Mouse (Mus musculus): ENCODE data around the gene Col4a2.
A peak's percentile ranks its signal among the peaks of the same experiment; 100 is the strongest.

The Col4a2 gene

DNA sequence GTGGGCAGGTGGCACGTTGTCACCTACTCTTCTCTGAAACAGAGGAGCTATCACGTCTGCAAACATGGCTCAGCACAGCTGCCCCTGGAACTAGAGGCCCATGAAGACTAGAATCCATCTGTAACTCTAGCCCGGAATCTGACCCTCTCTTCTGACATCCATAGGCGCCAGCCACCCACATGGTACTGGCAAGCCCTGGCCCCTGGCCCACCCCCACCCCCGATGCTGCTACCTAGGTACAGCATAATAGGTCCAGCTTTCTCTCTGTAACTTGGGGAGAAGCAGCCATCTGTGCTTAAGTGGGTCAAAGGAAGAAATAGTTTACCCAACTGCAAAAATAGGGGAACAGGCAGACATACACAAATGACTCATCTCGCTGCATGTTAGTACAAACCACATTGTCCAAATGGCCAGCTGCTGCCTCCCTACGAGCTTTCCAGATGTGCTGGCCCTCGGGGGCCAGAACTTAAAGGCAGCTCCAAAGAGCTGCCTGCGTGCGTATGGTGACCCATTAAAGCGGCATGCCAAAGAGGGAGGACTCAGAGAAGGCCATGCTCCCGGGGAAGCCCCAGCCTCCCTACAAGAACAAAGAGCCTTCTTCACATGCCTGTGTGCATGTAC is 99.0 kb downstream of the Col4a2 start:
- DNase-seq (ENCODE audit: low spot score in 2 of 2), result no peak

GRCm38 (mm10) chr8:11412450-11412849 is 99.8 kb downstream of the Col4a2 start:
- DNase-seq (ENCODE audit: low spot score in 2 of 2), result no peak

DNA sequence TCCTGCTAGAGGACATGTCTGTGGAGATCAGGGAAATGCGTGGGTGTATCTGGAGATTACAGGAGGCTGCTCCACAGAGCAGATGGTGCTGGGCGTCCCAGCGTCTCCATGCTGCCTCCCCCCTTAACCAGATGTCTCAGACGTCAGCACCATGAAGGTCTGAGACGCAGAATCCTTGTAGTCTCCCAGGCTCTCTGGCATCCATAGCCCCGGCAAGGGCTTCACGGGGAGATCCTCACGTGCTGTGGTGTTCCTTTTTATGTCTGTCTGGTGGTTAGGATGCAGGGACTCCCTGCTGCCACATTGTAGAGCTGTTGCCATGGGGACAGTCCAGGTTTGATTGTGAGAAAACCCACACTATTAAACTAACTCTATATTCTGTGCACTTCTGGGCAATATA is 101.7 kb downstream of the Col4a2 start:
- no peak for DNase-seq (ENCODE audit: low spot score in 2 of 2)

DNA sequence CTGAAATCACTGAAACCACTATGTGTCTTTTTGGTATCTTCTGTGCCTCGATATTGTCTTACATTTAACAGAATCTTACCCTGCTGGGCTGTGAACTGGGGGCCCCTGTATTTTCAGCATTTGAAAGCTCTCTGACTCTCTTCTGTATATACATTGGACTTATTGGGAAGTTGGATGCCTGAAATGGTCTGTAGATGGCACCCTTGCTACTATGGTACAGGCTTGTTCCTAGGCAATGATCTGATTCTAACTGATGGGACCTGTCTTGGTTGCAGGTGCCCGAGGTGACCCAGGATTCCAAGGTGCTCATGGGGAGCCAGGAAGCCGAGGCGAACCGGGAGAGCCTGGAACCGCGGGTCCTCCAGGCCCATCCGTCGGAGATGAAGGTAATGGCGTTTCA is 102.5 kb downstream of the Col4a2 start:
- no peak for DNase-seq (ENCODE audit: low spot score in 2 of 2)

- peak in 1 of 2 experiments; percentile 32 for DNase-seq (ENCODE audit: low spot score in 2 of 2)
Observed at GRCm38 (mm10) chr8:11417762-11418161, 105.2 kb downstream of the Col4a2 start.

- peak in 1 of 2 experiments; percentile 73 for DNase-seq (ENCODE audit: low spot score in 2 of 2)
Observed at GRCm38 (mm10) chr8:11419232-11419631, 106.6 kb downstream of the Col4a2 start.

DNA sequence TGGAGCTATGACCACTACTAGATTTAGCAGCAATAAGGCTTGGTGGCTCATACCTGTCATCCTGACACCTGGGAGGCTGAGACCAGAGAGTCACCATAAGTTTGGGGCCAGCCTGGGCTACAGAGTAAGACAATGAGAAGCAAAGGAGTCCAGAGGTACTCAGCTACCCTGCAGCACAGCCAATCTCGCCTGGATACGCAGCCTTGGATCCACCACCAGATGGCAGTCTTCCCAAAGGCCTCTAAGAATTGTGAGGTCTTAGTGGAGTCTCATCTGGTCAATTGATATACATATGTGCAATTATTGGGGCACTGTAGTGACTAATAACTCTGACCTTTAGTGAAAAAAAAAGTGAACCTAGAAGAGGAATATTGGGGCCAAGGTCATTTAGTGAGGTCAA is 107.0 kb downstream of the Col4a2 start:
- peak; percentile 42 to 69 for DNase-seq (ENCODE audit: low spot score in 2 of 2)

GRCm38 (mm10) chr8:11421105-11421504 is 108.5 kb downstream of the Col4a2 start:
- peak; percentile 41 to 43 for DNase-seq (ENCODE audit: low spot score in 2 of 2)

- DNase-seq (ENCODE audit: low spot score in 2 of 2), result no peak
Observed at GRCm38 (mm10) chr8:11421968-11422367, 109.4 kb downstream of the Col4a2 start.

- no peak for DNase-seq (ENCODE audit: low spot score in 2 of 2)
Observed at GRCm38 (mm10) chr8:11423091-11423490, 110.5 kb downstream of the Col4a2 start.

DNA sequence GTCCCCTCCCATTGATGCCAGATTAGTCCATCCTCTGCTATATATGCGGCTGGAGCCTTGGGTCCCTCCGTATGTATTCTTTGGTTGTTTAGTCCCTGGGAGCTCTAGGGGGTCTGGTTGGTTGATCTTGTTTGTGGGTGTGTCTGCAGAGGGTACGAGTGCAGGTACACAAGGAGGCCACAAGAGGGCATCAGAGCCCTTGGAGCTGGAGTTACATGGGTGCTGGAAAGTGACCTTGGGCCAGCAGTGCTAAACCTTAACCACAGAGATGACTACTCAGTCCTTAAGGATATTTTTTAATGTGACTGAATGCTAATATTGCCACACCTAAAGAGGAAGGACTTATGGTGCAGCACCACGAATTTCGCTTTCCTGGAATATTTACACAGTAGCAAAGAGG is 118.1 kb downstream of the Col4a2 start:
- no peak for DNase-seq (ENCODE audit: low spot score in 2 of 2)

GRCm38 (mm10) chr8:11437862-11438261 is 125.3 kb downstream of the Col4a2 start:
- DNase-seq (ENCODE audit: low spot score in 2 of 2), result no peak

GRCm38 (mm10) chr8:11441291-11441690 is 128.7 kb downstream of the Col4a2 start:
- DNase-seq (ENCODE audit: low spot score in 2 of 2), result no peak

- no peak for DNase-seq (ENCODE audit: low spot score in 2 of 2)
Observed at GRCm38 (mm10) chr8:11443611-11444010, 131.0 kb downstream of the Col4a2 start.

DNA sequence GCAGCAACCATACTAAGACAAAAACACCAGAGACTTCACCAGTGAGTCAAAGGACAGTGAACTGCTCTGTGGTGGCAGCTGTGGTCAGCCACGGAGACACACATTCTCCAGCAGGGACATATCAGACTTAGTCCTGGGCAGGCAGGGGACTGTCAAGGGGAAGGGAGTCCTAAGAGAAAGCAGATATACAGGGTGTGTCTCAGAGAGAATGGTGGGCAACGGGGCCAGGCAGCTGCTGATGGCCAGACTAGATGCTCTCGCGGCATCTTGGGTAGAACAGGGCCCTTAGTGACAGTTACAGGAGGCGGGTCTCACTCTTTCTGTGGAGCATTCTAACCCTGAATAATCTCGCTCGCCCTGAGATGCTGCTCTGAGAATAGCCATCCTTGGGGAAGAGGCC is 131.6 kb downstream of the Col4a2 start:
- DNase-seq (ENCODE audit: low spot score in 2 of 2), result no peak

DNA sequence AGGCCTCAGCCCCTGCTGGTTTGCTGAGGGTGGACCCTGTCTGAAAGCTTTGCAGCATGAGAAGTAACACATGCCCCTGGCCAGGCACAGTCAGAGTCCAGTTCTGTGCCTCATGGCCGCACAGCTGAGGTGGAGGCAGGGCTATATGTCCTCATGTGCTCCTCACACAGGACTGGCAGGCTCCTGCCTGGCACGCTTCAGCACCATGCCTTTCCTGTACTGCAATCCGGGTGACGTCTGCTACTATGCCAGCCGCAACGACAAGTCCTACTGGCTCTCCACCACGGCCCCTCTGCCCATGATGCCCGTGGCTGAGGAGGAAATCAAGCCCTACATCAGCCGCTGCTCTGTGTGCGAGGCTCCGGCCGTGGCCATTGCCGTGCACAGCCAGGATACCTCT is 133.2 kb downstream of the Col4a2 start:
- no peak for DNase-seq (ENCODE audit: low spot score in 2 of 2)

DNA sequence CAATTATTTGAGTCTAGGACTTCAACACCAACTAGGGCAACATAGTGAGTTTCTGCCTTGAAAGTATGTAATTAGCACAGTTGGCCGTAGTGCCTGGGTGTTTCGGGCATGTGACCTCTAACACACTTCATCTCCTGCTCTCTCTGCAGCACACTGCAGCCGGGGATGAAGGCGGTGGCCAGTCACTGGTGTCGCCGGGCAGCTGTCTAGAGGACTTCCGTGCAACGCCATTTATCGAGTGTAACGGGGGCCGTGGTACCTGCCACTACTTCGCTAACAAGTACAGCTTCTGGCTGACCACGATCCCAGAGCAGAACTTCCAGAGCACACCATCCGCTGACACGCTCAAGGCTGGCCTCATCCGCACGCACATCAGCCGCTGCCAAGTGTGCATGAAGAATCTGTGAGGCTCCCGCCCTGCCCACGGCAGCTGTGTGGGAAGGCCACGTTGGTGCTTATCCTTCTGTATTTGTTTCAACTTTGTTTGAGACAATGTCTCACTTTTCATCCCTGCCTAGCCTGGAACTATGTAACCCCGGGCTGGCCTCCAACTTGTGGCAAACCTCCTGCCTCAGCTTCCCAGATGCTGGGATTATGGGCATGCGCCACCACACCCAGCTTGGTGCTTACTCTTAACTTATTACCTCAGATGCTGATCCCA is 135.4 kb downstream of the Col4a2 start:
- DNase-seq (ENCODE audit: low spot score in 2 of 2), result no peak

DNA sequence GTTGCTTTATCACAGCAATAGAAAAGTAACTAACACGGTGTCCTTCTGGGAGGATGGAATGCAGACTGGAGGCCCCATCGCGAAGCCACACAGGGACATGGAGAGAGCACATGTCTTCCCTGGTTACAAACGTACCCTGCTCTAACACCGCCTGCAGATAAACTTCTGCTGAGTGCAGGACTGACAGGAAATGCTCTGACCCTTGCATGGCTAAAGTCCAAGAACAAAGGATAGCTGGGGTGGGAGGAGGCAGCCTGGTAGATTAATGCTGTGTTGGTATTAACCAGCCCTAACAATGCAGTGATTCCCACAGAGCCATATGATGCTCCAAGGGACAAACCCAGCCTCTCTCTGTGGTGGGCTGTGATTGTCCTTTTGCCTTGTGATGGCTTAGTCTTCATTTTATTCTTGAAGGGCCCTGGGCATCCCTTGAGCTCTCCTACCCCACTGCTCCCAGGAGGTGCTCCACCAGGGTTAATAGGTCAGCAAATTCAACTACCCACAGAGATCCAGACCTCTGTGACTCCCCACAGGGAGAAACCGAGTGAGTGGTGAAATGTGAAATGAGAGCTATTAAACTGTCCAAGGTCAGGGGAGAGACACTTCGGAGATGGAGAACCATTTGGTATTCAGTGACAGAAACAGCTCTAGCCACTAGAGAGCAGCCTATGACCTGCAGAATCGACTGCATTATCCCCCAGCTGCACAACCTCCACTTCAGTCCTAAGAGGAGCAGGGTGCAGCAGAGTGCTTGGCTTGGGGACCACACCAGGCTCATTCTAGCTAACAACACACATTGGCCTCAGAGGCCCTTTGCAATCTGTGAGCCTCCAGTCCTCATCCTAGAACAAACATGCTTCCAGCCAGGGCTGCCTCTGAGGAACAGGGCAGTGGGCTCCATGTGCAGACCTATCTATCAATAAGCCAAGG is 137.8 kb downstream of the Col4a2 start:
- DNase-seq (ENCODE audit: low spot score in 2 of 2), result no peak

GRCm38 (mm10) chr8:11452152-11452551 is 139.5 kb downstream of the Col4a2 start:
- no peak for DNase-seq (ENCODE audit: low spot score in 2 of 2)

DNA sequence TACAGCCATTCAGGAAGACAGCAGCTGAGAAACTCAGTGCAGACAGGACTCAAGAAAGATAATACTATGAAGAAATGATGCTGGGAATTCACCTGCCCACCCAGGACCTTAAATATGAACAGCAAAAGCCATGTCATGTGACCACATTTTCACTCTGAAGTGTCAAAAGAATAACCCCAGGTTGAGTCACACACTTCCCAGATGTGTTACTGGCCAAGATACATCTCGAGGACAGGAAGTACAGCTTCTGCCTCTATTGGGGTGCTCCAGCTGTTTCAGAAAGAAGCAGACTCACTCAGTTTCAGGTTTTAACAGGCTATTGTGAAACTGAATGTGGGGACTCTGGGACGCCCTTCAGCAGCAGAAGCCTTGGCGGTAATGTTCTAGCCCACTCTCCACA is 140.0 kb downstream of the Col4a2 start:
- no peak for DNase-seq (ENCODE audit: low spot score in 2 of 2)

DNA sequence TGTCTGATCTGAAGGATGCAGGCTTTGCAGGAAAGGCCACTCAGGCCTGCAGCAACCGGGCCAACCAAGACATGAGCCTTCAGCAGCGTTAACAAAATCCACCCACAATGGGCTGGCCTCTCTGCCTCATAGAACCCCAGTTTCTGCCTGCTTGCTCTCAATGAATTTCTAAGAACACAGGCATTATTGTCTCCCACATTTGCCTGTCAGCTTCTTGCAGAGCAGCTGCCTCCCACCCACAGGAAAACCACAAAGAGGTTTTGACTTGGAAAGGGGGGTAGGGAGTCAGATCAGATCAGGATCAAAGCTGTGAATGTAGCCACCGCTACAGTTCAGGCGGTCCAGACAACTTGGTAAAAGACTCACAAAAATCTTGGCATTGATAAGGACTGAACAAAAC is 140.4 kb downstream of the Col4a2 start:
- no peak for DNase-seq (ENCODE audit: low spot score in 2 of 2)

GRCm38 (mm10) chr8:11454228-11454627 is 141.6 kb downstream of the Col4a2 start:
- DNase-seq (ENCODE audit: low spot score in 2 of 2), result no peak

DNA sequence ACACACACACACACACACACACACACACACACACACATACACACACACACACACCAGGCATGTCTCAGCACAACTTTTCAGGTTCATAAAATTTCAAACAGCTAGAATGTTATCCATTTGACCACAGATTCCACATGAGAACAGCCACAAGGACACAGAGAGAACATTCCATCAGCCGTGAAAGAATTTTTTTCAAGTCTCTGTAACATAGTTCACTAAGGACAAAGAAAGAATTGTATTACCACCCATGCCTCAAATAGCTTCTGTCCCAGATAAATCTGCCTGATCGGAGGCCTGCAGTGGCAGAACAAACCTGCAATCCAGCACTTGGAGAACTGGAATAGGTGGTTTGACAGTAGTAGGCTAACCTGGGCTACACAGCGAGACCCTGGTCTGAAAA is 144.7 kb downstream of the Col4a2 start:
- DNase-seq (ENCODE audit: low spot score in 2 of 2), result no peak

Data from cerebellum, postnatal 4 days (tissue).